Mouse (Mus musculus) forebrain, embryonic 15.5 days (tissue): ENCODE measurements around the gene Garnl3. TPM values are rescaled to one million over a fixed set of nuclear protein-coding genes. Genes with fewer than 3 reads are reported as not detected.
"Not testable (repeated sequence)": the region's sequence is repeated elsewhere in the genome, so short reads cannot be mapped to it uniquely, and the experiment has no call there.

Experiments
- ATAC-seq: fragments of 200-750 bp; cut with Nextera tagmentation; replicated peaks from 2 replicates; pipeline ENCODE4 v1.8.0; 2017; ENCODE audit warnings: mild to moderate bottlenecking, moderate TSS enrichment, moderate library complexity
- H3K27ac ChIP-seq: fragments of 300-500 bp; sonication (generic); replicated peaks from 2 replicates; pipeline ENCODE4 v1.5.1; 2015; ENCODE audit warnings: mild to moderate bottlenecking, inconsistent platforms
- H3K27me3 ChIP-seq: fragments of 300-500 bp; sonication (generic); 2 replicates; pipeline ENCODE4 v1.6.1; 2015; ENCODE audit warnings: inconsistent platforms
- H3K36me3 ChIP-seq: fragments of 300-500 bp; sonication (generic); 2 replicates; pipeline ENCODE4 v1.6.1; 2015; ENCODE audit warnings: mild to moderate bottlenecking, inconsistent platforms
- H3K4me1 ChIP-seq: fragments of 300-500 bp; sonication (generic); 2 replicates; pipeline ENCODE4 v1.6.1; 2015; ENCODE audit warnings: inconsistent platforms
- H3K4me2 ChIP-seq: fragments of 300-500 bp; sonication (generic); replicated peaks from 2 replicates; pipeline ENCODE4 v1.6.1; 2015; ENCODE audit warnings: mild to moderate bottlenecking, inconsistent platforms
- H3K4me3 ChIP-seq: fragments of 300-500 bp; sonication (generic); 2 replicates; pipeline ENCODE4 v1.5.1; 2015; ENCODE audit warnings: mild to moderate bottlenecking, inconsistent platforms
- H3K9ac ChIP-seq: fragments of 300-500 bp; sonication (generic); replicated peaks from 2 replicates; pipeline ENCODE4 v1.6.1; 2015; ENCODE audit warnings: mild to moderate bottlenecking, inconsistent platforms
- H3K9me3 ChIP-seq: fragments of 300-500 bp; sonication (generic); 2 replicates; pipeline ENCODE4 v1.6.1; 2016; ENCODE audit warnings: inconsistent platforms
- WGBS: fragments of 180-500 bp; shearing (Covaris S2); methylation state at CpG from one replicate; pipeline ENCODE4 v1.1.7; 2015; ENCODE audit warnings: mixed read lengths; 5-methylcytosine and 5-hydroxymethylcytosine counted together
- polyA plus RNA-seq: library from polyadenylated mRNA; unstranded; fragments of >200 nt; fragmentation: Nextera tagmentation; extraction: Ambion mirVana; gene quantifications from 2 replicates; pipeline ENCODE4 v1.2.1, GENCODE M21; 2015

The Garnl3 gene
- polyA plus RNA-seq, 1 experiment from 2014 or later: 28.1 TPM

GRCm38 (mm10) chr2:33041571-33041970 is 89.9 kb downstream of the Garnl3 start:
- Histone ChIP-seq H3K4me3 (no peak overlapping the region), H3K4me1 (peaks cover 8% of the 10 kb centered on the region; the same call in 1 of the 2 replicates), H3K9me3 (no peaks in the 10 kb centered on the region), H3K4me2 (no peak overlapping the region), H3K36me3 (no peaks in the 10 kb centered on the region), H3K27me3 (no peaks in the 10 kb centered on the region), H3K9ac (no peak overlapping the region), H3K27ac (no peak overlapping the region)
- no peak for ATAC-seq
- 79% methylated on average over 3 of the region's 3 CpGs for WGBS

- 31% methylated on average over 1 of the region's 1 CpGs for WGBS
- H3K9ac ChIP-seq: no peak overlapping the region
- H3K36me3 ChIP-seq: no peaks in the 10 kb centered on the region
- peaks cover 8% of the 10 kb centered on the region; the same call in 1 of the 2 replicates for H3K4me1 ChIP-seq
- no peaks in the 10 kb centered on the region for H3K9me3 ChIP-seq
- no peak for ATAC-seq
- H3K27me3 ChIP-seq: no peaks in the 10 kb centered on the region
- no peak overlapping the region for H3K4me3 ChIP-seq
- no peak overlapping the region for H3K27ac ChIP-seq
- no peak overlapping the region for H3K4me2 ChIP-seq
Measured at GRCm38 (mm10) chr2:33037429-33037828, 94.0 kb downstream of the Garnl3 start.

GRCm38 (mm10) chr2:33035297-33035696 is 96.2 kb downstream of the Garnl3 start:
- Histone ChIP-seq H3K36me3 (0 out of 2 replicates have a peak, but pooled peaks cover 3% of the 10 kb centered on the region), H3K27me3 (no peaks in the 10 kb centered on the region), H3K9ac (no peak overlapping the region), H3K4me1 (peaks cover 8% of the 10 kb centered on the region; the same call in 1 of the 2 replicates), H3K4me2 (no peak overlapping the region), H3K4me3 (no peak overlapping the region), H3K27ac (no peak overlapping the region), H3K9me3 (no peaks in the 10 kb centered on the region)
- 74% methylated on average over 1 of the region's 1 CpGs for WGBS
- ATAC-seq: no peak

GRCm38 (mm10) chr2:33033281-33033680 is 98.2 kb downstream of the Garnl3 start:
- WGBS: 87% methylated on average over 7 of the region's 7 CpGs
- H3K36me3 ChIP-seq: 0 out of 2 replicates have a peak, but pooled peaks cover 3% of the 10 kb centered on the region
- no peak for ATAC-seq
- H3K4me2 ChIP-seq: no peak overlapping the region
- no peaks in the 10 kb centered on the region for H3K27me3 ChIP-seq
- H3K4me3 ChIP-seq: no peak overlapping the region
- no peaks in the 10 kb centered on the region for H3K9me3 ChIP-seq
- peaks cover 8% of the 10 kb centered on the region; the same call in 1 of the 2 replicates for H3K4me1 ChIP-seq
- no peak overlapping the region for H3K9ac ChIP-seq
- no peak overlapping the region for H3K27ac ChIP-seq

GRCm38 (mm10) chr2:33032391-33033062 is 98.9 kb downstream of the Garnl3 start:
- Histone ChIP-seq H3K4me3 (no peak overlapping the region), H3K9me3 (no peaks in the 10 kb centered on the region), H3K36me3 (0 out of 2 replicates have a peak, but pooled peaks cover 3% of the 10 kb centered on the region), H3K4me2 (no peak overlapping the region), H3K27ac (no peak overlapping the region), H3K9ac (no peak overlapping the region), H3K27me3 (no peaks in the 10 kb centered on the region), H3K4me1 (peaks cover 5% of the 10 kb centered on the region; the same call in 1 of the 2 replicates)
- ATAC-seq: no peak
- WGBS: 89% methylated on average over 5 of the region's 5 CpGs

- ATAC-seq: no peak
- Histone ChIP-seq H3K27me3 (no peaks in the 10 kb centered on the region), H3K4me1 (no peaks in the 10 kb centered on the region), H3K36me3 (no peaks in the 10 kb centered on the region), H3K4me3 (no peak overlapping the region), H3K4me2 (no peak overlapping the region), H3K9me3 (no peaks in the 10 kb centered on the region), H3K27ac (no peak overlapping the region), H3K9ac (no peak overlapping the region)
- 91% methylated on average over 4 of the region's 4 CpGs for WGBS
Measured at GRCm38 (mm10) chr2:33025040-33025439, 106.4 kb downstream of the Garnl3 start.

GRCm38 (mm10) chr2:33024564-33024963 is 106.9 kb downstream of the Garnl3 start:
- Histone ChIP-seq H3K9ac (no peak overlapping the region), H3K4me3 (no peak overlapping the region), H3K27me3 (no peaks in the 10 kb centered on the region), H3K4me2 (no peak overlapping the region), H3K9me3 (no peaks in the 10 kb centered on the region), H3K36me3 (no peaks in the 10 kb centered on the region), H3K27ac (no peak overlapping the region), H3K4me1 (no peaks in the 10 kb centered on the region)
- WGBS: 76% methylated on average over 10 of the region's 10 CpGs
- no peak for ATAC-seq

GRCm38 (mm10) chr2:33022846-33023245 is 108.6 kb downstream of the Garnl3 start:
- ATAC-seq: no peak
- Histone ChIP-seq H3K4me2 (no peak overlapping the region), H3K4me3 (no peak overlapping the region), H3K27ac (no peak overlapping the region), H3K36me3 (no peaks in the 10 kb centered on the region), H3K4me1 (no peaks in the 10 kb centered on the region), H3K9ac (no peak overlapping the region), H3K27me3 (no peaks in the 10 kb centered on the region), H3K9me3 (no peaks in the 10 kb centered on the region)
- 80% methylated on average over 6 of the region's 6 CpGs for WGBS

- H3K27me3 ChIP-seq: no peaks in the 10 kb centered on the region
- H3K4me2 ChIP-seq: no peak overlapping the region
- H3K27ac ChIP-seq: no peak overlapping the region
- H3K4me1 ChIP-seq: peaks cover 3% of the 10 kb centered on the region; the same call in 1 of the 2 replicates
- ATAC-seq: no peak
- H3K4me3 ChIP-seq: no peak overlapping the region
- no peaks in the 10 kb centered on the region for H3K36me3 ChIP-seq
- no peaks in the 10 kb centered on the region for H3K9me3 ChIP-seq
- WGBS: 18% methylated on average over 6 of the region's 6 CpGs
- H3K9ac ChIP-seq: no peak overlapping the region
Measured at GRCm38 (mm10) chr2:33018026-33018425, 113.4 kb downstream of the Garnl3 start.

- H3K27ac ChIP-seq: no peak overlapping the region
- no peaks in the 10 kb centered on the region for H3K36me3 ChIP-seq
- H3K27me3 ChIP-seq: no peaks in the 10 kb centered on the region
- no peak overlapping the region for H3K4me3 ChIP-seq
- H3K9me3 ChIP-seq: no peaks in the 10 kb centered on the region
- no peak overlapping the region for H3K9ac ChIP-seq
- H3K4me2 ChIP-seq: no peak overlapping the region
- no peak for ATAC-seq
- H3K4me1 ChIP-seq: peaks cover 3% of the 10 kb centered on the region; the same call in 1 of the 2 replicates
- 79% methylated on average over 2 of the region's 2 CpGs for WGBS
Measured at GRCm38 (mm10) chr2:33017191-33017590, 114.3 kb downstream of the Garnl3 start.

- H3K9ac ChIP-seq: no peak overlapping the region
- ATAC-seq: peak; percentile 60; the same call in 1 of the 2 replicates
- 53% methylated on average over 5 of the region's 5 CpGs for WGBS
Measured at GRCm38 (mm10) chr2:33014877-33015276, 116.6 kb downstream of the Garnl3 start.

GRCm38 (mm10) chr2:33009055-33009454 is 122.4 kb downstream of the Garnl3 start:
- not testable (repeated sequence) for H3K9me3 ChIP-seq, ATAC-seq, H3K9ac ChIP-seq, H3K27ac ChIP-seq, H3K4me1 ChIP-seq, H3K36me3 ChIP-seq, H3K4me2 ChIP-seq, H3K4me3 ChIP-seq, H3K27me3 ChIP-seq
- 88% methylated on average over 4 of the region's 4 CpGs for whole genome bisulfite sequencing

More at GRCm38 (mm10) chr2:33014877-33015276, 116.6 kb downstream of the Garnl3 start:
- H3K4me2 ChIP-seq: no peak overlapping the region
- peaks cover 3% of the 10 kb centered on the region; the same call in 1 of the 2 replicates for H3K4me1 ChIP-seq
- H3K4me3 ChIP-seq: no peak overlapping the region
- no peak overlapping the region for H3K27ac ChIP-seq
- no peaks in the 10 kb centered on the region for H3K9me3 ChIP-seq
- no peaks in the 10 kb centered on the region for H3K36me3 ChIP-seq
- H3K27me3 ChIP-seq: no peaks in the 10 kb centered on the region
